Mouse (Mus musculus): ENCODE measurements around the gene Art3.

DNA sequence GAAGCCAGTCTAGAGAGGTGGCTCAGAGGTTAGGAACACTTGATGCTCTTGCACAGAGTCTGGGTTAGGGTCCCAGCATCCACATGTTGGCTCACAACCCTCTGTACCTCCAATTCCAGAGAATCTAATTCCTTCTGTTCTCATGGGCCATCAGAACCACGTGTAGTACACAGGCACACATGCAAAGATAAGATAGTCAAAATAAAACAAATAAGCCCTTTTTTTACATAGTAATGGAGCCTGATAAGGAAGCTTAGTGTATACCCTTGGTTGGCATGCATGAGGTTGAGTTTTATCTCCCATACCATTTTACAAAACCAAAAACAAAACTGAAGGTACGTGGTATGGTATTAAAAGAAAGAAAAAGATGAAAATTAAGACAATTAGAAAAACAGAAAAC, 125.8 kb downstream of the Art3 start:
- TF ChIP-seq CTCF (IDR thresholded peaks at IDR 0.05; ENCODE audit: control insufficient read depth, insufficient read depth, insufficient read length) = no peak
- TF ChIP-seq USF1 (IDR thresholded peaks at IDR 0.05; ENCODE audit: low read depth) = no peak
- no peak for TF ChIP-seq CEBPB (IDR thresholded peaks at IDR 0.05; ENCODE audit: low read depth)
- TF ChIP-seq MYOD1 (IDR thresholded peaks at IDR 0.05; ENCODE audit: control insufficient read depth, insufficient read length, low read depth) = no peak
- no peak for TF ChIP-seq MYOG (IDR thresholded peaks at IDR 0.05; ENCODE audit: control insufficient read depth, extremely low read depth, insufficient read length)

Data from C2C12 (cell line).